Mouse (Mus musculus) common myeloid progenitor, adult 5-6 weeks (primary cell): ENCODE results near the gene Tbc1d22b. TPM values are rescaled to one million over a fixed set of nuclear protein-coding genes. Genes with fewer than 3 reads are reported as not detected.
"Not testable (repeated sequence)": the region's sequence is repeated elsewhere in the genome, so short reads cannot be mapped to it uniquely, and the experiment has no call there.

ENCODE experiments used
- ATAC-seq: replicated peaks from 2 replicates; pipeline ENCODE4 v1.8.0; 2016; ENCODE audit warnings: low read depth, mild to moderate bottlenecking, moderate TSS enrichment, inconsistent platforms; ENCODE audit not compliant: poor library complexity, severe bottlenecking
- total RNA-seq: library from RNA; stranded (forward); fragments of 200-1000, 187-1606 nt; gene quantifications from 2 replicates; pipeline ENCODE4 v1.2.3, GENCODE M21; 2017

Tbc1d22b gene
- total RNA-seq, 1 experiment from 2014 or later: 9.6 TPM

- ATAC-seq: no peak
Measured at GRCm38 (mm10) chr17:29585446-29585845, 35.9 kb downstream of the Tbc1d22b start.

DNA sequence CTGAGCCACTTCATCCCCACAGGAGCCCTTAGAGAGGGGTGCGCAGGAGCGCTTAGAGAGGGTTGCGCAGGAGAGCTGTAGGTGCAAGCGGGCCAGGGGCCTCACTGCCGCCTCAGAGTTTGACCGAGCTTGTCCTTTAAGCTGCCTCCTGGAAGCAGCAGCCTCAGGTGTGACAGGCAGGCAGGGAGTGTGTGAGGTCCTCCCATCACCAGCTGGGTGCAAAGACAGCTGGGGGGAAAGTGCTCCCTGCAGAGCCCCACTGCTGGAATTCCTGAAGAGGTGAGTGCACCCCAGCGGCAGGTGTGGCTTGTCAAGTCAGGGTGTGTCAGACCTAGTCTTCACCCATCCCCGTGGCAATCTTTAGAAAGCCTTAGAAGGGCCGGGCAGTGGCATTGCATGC lies 37.3 kb downstream of the Tbc1d22b start:
- ATAC-seq: no peak

DNA sequence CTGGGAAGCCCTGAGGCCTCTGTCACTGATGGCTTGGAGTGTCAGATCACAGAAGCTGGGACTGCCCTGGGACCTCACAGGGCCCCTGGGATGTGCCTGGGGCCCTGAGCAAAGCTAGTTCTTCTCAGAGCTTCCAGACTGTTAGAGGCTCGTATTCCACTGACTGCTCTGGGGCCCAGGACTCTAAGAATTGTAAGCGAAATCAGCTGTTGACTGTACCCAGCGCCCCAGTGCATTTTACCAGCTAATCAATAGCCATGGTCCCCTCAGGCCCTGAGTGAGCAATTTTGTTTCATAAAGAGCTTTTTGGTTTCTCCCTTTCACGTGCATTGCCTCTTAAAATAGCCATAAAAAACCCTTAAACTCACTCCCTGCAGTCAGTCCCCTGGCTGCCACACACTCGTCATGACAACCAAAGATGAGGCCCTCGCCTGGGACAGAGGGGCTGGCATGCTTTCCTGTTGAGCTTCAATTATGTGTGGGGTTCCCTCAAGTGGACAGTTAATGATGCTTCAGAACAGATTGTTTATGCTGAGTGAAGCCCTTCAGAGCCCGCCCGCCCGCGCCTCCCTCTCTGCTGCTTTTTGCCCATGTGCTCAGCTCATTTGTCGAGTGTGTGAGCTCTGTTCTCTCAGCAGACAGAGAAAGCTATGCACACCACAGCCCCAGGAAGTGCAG lies 39.8 kb downstream of the Tbc1d22b start:
- ATAC-seq: no peak

DNA sequence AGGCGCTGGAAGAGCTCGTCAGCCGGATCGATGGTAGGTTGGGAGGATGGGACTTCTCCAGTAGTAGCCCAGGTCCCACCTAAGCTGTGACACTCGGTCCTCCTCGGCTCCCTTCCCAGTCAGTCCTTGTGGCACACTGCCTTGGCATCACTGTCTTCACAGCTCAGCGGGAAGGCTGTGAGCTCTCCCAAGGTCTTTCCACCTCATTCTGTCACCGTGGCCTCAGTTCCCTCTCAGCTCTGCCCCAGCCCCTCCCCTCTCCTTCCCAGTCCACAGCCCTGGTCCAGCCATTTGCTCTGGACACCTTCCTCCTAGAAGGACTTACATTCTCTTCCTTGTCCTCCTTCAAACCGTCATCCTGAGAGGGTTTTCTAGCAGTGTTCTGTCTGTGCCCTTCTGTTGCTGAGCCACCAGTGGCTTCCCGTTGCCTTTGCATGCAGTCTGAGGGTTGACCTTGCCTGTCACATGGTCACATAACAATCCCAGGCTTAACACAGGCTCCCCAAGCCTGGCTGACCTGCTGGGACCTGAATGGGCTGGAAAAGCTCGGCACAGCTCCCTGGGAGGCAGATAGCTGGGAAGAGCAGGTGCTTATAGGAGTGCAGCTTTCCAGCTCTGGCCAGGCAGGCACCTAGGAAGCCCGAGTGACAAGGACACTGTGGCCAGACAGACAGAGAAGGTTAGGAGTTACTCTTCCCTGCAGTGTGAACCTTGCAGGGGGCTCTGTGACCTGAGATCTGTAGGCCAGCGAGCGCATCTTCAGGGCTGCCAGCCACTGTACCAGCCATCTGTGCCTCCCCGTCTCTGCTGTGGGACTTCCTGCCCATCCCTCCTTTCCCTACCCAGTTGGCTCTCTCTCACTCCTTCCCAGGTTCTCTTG lies 46.5 kb downstream of the Tbc1d22b start:
- ATAC-seq: no peak

- no peak for ATAC-seq
Measured at GRCm38 (mm10) chr17:29596771-29597132, 47.2 kb downstream of the Tbc1d22b start.

DNA sequence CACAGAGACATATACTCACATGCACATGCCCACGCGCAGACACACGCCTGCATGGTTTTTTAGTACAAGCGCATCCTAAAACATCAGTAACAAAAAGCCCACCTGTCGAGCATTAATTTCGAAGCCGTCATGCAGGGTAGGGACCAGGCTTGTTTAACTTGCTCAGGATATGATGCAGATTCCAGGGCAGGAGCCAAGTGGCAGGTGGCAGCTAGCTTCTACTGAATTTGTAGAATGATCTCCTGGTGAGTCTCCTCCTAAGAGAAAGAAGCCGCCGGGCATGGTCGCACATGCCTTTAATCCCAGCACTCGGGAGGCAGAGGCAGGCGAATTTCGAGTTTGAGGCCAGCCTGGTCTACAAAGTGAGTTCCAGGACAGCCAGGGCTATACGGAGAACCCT lies 49.5 kb downstream of the Tbc1d22b start:
- ATAC-seq: no peak

DNA sequence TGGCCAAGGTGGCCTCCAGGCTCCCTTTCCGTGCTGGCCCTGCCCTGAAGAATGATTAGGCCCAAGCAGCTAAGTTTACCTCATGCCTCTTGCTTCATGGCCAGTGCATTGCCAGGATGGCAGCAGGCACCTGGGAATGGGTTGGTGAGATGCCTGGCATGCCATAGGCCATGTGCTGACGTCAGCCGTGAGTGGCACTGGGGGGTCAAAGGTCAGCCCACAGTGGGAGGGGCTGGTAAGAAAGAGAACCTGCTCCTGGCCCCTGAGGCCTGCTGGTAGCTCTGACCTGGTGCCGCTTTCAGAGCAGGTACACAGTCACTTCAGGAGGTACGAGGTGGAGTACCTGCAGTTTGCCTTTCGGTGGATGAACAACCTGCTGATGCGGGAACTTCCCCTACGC lies 50.0 kb downstream of the Tbc1d22b start:
- ATAC-seq: no peak

DNA sequence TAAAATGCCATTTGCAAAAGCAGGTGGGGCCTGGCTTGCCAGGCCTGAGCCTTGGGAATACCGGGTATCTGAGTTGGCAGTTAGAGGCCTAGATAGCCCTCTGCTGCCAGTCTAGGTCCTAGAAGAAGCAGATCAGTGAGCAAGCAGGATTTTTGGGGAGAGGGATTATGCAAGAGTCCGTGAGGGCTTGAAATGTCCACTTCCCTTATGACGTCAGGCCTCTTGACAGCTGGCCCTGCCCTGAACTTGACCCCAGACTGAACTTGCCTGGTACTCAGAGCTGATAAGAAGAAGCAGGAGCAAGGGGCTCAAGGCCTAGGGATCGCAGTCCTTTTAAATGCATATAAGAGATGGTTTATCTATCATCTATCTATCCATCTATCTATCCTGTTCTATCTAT lies 51.8 kb downstream of the Tbc1d22b start:
- ATAC-seq: no peak

DNA sequence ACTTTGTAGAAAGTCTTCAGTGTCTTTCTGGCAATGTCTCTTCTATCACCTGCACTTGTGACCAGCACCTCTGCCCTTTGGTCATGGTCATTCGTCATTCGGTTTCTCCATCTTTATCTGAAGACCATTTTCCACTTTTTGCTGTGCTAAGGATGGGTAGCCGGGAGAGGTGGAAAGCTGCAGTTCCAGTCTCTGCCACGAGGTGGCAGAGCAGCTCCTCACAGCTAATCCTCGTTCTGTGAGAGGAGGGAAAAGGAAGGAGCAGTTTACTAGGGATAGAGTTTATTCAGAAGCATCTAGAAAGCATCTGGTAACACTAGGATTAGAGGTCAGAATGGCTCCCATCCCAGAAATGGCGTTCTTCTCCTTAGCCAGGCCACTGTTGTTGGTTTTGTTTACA lies 53.7 kb downstream of the Tbc1d22b start:
- peak; percentile 83 for ATAC-seq

DNA sequence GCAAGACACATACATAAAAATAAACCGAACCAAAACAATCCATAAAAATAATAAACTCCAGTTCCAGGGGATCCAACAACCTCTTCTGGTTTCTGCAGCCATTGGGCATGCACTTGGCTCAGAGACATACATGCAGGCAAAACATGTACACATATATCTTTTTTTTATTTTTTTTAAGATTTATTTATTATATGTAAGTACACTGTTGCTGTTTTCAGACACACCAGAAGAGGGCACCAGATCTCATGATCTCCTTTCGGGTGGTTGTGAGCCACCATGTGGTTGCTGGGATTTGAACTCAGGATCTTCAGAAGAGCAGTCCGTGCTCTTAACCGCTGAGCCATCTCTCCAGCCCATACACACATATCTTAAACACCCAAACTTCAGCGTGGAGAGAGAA lies 63.9 kb downstream of the Tbc1d22b start:
- not testable (repeated sequence) for ATAC-seq

GRCm38 (mm10) chr17:29614115-29615023 lies 64.8 kb downstream of the Tbc1d22b start, which contains the start of the genes Rnf8 and Gm28043:
TSS of gene Rnf8 (plus strand) at chr17:29614790.
TSS of gene Gm28043 (plus strand) at chr17:29614876.
- ATAC-seq: peak; percentile 91

DNA sequence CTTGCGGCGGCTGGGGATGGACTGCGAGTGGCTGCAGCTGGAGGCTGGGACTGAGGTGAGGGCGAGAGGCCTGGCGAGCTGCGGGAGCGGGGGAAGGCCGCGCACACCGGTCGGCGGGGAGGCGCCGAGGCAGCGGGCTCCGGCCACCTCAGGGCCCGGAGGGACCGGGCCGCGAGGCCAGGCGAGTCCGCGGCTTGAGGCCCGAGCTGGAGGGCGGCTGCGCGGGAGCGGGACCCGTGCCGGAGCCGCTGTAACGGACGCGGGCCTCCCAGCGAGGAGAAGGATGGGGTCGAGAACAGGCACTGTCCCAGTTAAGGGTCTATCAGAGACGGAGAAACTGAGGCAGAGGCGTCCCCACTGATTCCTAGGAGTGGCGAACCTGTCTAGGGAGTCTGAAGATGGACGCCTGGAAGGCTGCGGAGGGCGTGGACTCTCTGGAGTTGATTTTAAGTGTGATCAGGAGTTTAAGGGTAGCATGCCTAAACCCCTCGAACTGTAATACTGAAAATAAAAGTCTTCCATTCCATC lies 65.5 kb downstream of the Tbc1d22b start:
- ATAC-seq: no peak

DNA sequence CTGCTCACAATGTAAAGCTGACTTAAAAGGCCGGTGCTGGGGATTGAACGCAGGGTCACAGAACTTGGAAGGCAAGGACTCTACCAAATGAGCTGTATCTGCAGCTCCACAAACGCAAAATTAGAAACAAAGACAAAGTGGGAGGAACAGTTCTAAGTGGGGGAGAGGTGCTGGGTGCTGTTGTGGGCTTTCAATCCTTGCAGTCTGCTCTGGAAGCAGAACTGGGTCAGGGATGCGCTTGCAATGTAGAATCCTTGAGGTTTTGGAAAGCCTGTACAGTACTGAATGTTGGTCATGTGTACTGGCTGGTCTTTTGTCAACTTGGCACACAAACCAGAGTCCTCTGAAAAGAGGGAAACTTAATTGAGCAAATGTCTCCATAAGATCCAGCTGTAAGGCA lies 66.0 kb downstream of the Tbc1d22b start:
- ATAC-seq: no peak

- no peak for ATAC-seq
Measured at GRCm38 (mm10) chr17:29619231-29619630, 69.6 kb downstream of the Tbc1d22b start.

DNA sequence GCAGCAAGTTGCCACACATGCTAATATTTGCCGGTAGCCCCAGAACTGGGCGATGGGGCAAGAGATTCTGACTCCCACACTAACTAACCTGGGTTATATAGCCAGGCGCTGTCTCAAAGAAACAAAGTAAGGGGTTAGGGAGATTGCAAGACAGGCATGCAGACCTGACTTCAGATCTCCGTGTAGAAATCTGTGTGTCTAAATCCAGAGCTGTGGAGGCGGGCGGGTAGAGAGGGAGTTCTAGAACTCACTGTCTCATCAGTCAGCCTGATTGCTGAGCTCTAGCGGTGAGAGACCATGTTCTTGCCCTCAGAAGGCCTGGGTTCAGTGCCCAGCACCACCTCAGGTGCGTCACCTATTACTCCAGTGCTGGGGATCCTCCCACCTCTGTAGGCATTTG lies 73.9 kb downstream of the Tbc1d22b start:
- no peak for ATAC-seq

GRCm38 (mm10) chr17:29627285-29627684 lies 77.7 kb downstream of the Tbc1d22b start:
- ATAC-seq: no peak

DNA sequence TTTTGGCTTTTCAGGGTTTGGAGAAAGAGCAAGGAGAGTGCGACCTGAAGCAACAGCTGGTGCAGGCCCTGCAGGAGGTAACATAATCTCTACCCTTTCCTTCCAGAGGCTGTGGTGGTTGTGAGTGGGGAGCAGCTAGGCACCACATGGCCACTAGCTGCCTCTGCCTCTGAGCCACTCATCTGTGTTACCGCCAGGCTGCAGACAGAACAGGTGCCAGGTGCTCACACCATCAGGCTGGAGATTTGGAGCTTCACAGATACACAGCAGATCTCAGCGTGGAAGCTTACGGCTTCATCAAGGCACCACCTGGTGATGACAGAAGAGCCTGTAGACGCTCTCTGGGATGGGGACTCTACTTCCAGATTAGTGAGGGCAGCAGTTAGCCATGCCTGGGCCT lies 79.4 kb downstream of the Tbc1d22b start:
- no peak for ATAC-seq

- no peak for ATAC-seq
Measured at GRCm38 (mm10) chr17:29629620-29630019, 80.0 kb downstream of the Tbc1d22b start.

DNA sequence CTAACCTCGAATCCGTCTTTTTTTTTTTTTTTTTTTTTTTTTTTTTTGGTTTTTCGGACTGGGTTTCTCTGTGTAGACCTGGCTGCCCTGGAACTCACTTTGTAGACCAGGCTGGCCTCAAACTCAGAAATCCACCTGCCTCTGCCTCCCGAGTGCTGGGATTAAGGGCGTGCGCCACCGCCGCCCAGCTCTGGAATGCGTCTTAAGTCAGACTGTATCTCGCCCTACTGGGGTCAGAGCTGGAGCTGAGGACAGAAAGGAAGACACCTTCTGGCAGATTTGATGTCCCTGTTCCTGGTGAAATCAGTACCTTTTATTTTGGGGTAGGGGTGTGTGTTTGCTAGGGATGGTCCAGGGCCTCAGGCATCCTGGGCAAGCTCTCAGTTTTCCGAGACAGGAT lies 82.7 kb downstream of the Tbc1d22b start:
- ATAC-seq: no peak

DNA sequence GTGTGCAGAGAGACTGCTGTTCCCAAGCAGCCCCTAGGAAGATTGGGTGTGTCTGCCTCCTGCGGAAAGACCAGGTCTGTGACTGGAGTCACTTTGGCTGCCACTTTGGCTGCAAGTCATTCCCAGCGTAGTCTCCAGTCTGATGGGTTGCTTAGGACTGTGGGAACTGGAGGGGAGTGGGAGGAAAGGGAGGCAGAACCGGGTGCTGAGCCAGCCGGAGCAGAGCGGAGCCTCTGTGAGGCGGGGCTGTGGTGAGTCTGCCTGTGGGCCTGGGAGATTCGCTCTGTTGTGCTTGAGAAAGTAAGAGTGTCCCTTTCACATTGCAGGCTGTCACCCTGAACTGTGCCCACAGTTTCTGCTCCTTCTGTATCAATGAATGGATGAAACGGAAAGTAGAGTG lies 85.9 kb downstream of the Tbc1d22b start:
- ATAC-seq: no peak
